Mouse (Mus musculus): ENCODE data around the gene Hdac11. TPM values are rescaled to one million over a fixed set of nuclear protein-coding genes. Genes with fewer than 3 reads are reported as not detected.
A peak's percentile ranks its signal among the peaks of the same experiment; 100 is the strongest.

Gene Hdac11
- polyA plus RNA-seq, 1 experiment, result 1.5 TPM

GRCm38 (mm10) chr6:91212571-91212970 lies 56.1 kb downstream of the Hdac11 start:
- Histone ChIP-seq H3K4me1 (ENCODE audit: control insufficient read depth) (peaks cover 2% of the 10 kb centered on the region; the same call in 1 of the 2 replicates), H3K27me3 (ENCODE audit: control insufficient read depth) (peaks cover 36% of the 10 kb centered on the region), H3K4me3 (replicated peaks) (peak overlapping the region; percentile 10), H3K36me3 (ENCODE audit: control insufficient read depth) (no peaks in the 10 kb centered on the region), H3K9me3 (ENCODE audit: control insufficient read depth, low read length) (no peaks in the 10 kb centered on the region)
- TF ChIP-seq GATA1 (IDR thresholded peaks at IDR 0.05; ENCODE audit: low read length) (no peak), TAL1 (IDR thresholded peaks at IDR 0.05; ENCODE audit: low read length) (no peak)

GRCm38 (mm10) chr6:91213287-91214218 lies 57.1 kb downstream of the Hdac11 start:
- Histone ChIP-seq H3K4me3 (replicated peaks) (no peak overlapping the region), H3K36me3 (ENCODE audit: control insufficient read depth) (no peaks in the 10 kb centered on the region), H3K4me1 (ENCODE audit: control insufficient read depth) (peaks cover 2% of the 10 kb centered on the region; the same call in 1 of the 2 replicates), H3K27me3 (ENCODE audit: control insufficient read depth) (peaks cover 36% of the 10 kb centered on the region), H3K9me3 (ENCODE audit: control insufficient read depth, low read length) (no peaks in the 10 kb centered on the region)
- no peak for TF ChIP-seq TAL1 (IDR thresholded peaks at IDR 0.05; ENCODE audit: low read length)

DNA sequence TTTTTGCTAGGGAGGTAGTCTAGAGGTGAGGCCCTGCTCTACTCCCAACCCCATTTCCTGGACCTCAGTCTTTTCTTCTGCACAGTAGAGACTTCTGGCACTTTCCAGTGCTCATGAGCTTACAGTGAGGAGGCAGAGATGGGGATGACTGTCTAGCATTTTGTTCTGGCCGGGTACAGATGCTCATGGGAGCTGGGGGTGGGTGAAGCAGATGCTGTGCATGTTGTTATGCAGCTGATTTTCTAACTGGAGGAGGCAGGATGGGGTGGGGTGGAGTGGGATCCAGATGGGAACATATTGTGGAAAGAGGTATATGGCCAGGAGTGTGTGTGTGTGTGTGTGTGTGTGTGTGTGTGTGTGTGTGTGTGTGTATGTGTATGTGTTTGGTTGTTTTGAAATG lies 59.0 kb downstream of the Hdac11 start:
- Histone ChIP-seq H3K27me3 (ENCODE audit: control insufficient read depth) (peaks cover 35% of the 10 kb centered on the region), H3K4me3 (replicated peaks) (no peak overlapping the region), H3K9me3 (ENCODE audit: control insufficient read depth, low read length) (no peaks in the 10 kb centered on the region), H3K4me1 (ENCODE audit: control insufficient read depth) (peaks cover 2% of the 10 kb centered on the region; the same call in 1 of the 2 replicates), H3K36me3 (ENCODE audit: control insufficient read depth) (no peaks in the 10 kb centered on the region)
- TF ChIP-seq GATA1 (IDR thresholded peaks at IDR 0.05; ENCODE audit: low read length), result no peak
- TF ChIP-seq TAL1 (IDR thresholded peaks at IDR 0.05; ENCODE audit: low read length), result no peak

- H3K9me3 ChIP-seq (ENCODE audit: control insufficient read depth, low read length), result no peaks in the 10 kb centered on the region
- H3K4me3 ChIP-seq (replicated peaks), result no peak overlapping the region
- no peaks in the 10 kb centered on the region for H3K36me3 ChIP-seq (ENCODE audit: control insufficient read depth)
- no peaks in the 10 kb centered on the region for H3K4me1 ChIP-seq (ENCODE audit: control insufficient read depth)
- TF ChIP-seq TAL1 (IDR thresholded peaks at IDR 0.05; ENCODE audit: low read length) (no peak), GATA1 (IDR thresholded peaks at IDR 0.05; ENCODE audit: low read length) (no peak)
- peaks cover 8% of the 10 kb centered on the region for H3K27me3 ChIP-seq (ENCODE audit: control insufficient read depth)
These were observed 62.0 kb downstream of the Hdac11 start for GRCm38 (mm10) chr6:91218445-91218844.

GRCm38 (mm10) chr6:91218871-91219270 lies 62.4 kb downstream of the Hdac11 start:
- H3K9me3 ChIP-seq (ENCODE audit: control insufficient read depth, low read length), result no peaks in the 10 kb centered on the region

DNA sequence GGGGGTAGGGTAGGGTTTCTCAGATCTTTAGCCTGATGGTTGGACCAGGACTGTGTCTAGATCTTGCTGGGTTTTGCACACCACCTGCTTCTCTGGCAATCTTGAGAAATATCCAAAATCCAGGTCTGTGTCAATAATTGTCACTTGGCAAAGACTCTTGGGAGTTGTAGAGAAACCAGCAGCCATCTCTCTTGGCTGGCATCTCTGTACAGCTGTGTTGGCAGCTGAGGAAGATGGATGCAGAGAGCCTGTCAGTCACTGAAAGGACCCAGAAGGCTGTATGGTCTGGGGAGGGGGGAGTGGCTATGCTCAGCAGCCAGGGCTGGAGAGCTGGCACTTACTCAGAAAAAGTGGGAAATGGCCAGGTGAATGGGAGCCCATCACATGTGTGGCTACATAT lies 63.6 kb downstream of the Hdac11 start:
- Histone ChIP-seq H3K36me3 (ENCODE audit: control insufficient read depth) (no peaks in the 10 kb centered on the region), H3K9me3 (ENCODE audit: control insufficient read depth, low read length) (no peaks in the 10 kb centered on the region), H3K27me3 (ENCODE audit: control insufficient read depth) (no peaks in the 10 kb centered on the region), H3K4me3 (replicated peaks) (no peak overlapping the region), H3K4me1 (ENCODE audit: control insufficient read depth) (no peaks in the 10 kb centered on the region)
- TF ChIP-seq GATA1 (IDR thresholded peaks at IDR 0.05; ENCODE audit: low read length) (no peak), TAL1 (IDR thresholded peaks at IDR 0.05; ENCODE audit: low read length) (no peak)

More at GRCm38 (mm10) chr6:91218871-91219270, 62.4 kb downstream of the Hdac11 start:
- H3K27me3 ChIP-seq (ENCODE audit: control insufficient read depth), result peaks cover 4% of the 10 kb centered on the region; the same call in 1 of the 2 replicates
- no peaks in the 10 kb centered on the region for H3K4me1 ChIP-seq (ENCODE audit: control insufficient read depth)
- TF ChIP-seq GATA1 (IDR thresholded peaks at IDR 0.05; ENCODE audit: low read length) (no peak), TAL1 (IDR thresholded peaks at IDR 0.05; ENCODE audit: low read length) (no peak)
- H3K4me3 ChIP-seq (replicated peaks), result no peak overlapping the region
- H3K36me3 ChIP-seq (ENCODE audit: control insufficient read depth), result no peaks in the 10 kb centered on the region

DNA sequence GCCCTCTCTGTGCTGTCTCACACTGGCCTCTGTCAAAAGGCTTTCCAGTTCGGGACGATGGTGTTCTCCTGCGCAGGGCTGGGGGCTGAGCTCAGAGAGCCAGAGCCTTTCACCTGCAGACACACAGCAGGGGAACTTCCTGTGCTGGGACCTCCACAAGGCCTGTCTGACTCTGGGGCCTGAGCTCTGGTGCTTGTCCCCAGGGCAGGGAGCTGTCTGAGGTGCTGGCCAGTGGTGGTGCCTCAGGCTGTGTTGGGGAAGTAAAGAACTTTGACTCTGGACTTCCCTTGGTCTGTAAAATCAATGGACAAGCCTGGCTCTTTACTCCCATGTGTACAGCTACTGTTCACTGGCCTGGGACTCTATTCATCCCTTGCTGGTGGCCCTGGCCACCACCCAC lies 64.6 kb downstream of the Hdac11 start:
- no peak overlapping the region for H3K4me3 ChIP-seq (replicated peaks)
- TF ChIP-seq TAL1 (IDR thresholded peaks at IDR 0.05; ENCODE audit: low read length) (no peak), GATA1 (IDR thresholded peaks at IDR 0.05; ENCODE audit: low read length) (no peak)
- no peaks in the 10 kb centered on the region for H3K27me3 ChIP-seq (ENCODE audit: control insufficient read depth)
- H3K36me3 ChIP-seq (ENCODE audit: control insufficient read depth), result no peaks in the 10 kb centered on the region
- no peaks in the 10 kb centered on the region for H3K9me3 ChIP-seq (ENCODE audit: control insufficient read depth, low read length)
- H3K4me1 ChIP-seq (ENCODE audit: control insufficient read depth), result no peaks in the 10 kb centered on the region

DNA sequence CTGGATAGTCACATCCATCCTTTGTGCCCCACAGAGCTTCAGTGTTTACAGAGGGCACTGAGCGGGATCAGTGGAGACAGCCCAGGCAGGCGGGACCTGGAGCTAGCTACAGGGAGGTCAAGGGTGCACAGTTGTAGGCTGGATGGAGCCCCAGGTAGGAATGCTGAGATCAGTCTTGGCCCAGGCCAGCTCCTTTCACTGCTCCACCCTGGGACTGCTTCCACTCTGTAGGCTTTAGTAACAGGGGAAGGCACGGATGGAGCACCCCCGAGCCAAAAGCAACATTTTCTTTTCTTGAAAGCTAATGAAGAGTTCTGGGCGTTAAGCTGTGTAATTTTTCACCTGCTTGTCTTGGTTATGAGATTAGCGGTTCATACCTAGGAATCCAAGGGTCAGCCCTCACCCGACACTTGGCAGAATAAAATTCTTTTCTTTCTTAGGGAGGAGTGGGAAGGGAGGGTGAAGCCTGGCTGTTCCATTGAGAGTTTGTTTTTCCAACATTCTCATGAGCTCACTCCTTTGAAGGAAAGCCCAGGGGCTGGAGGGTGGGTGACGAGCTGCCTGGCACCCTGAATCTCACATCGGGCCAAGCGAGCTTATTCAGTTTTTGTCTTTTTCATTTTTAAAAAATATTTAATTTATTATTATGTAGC lies 66.4 kb downstream of the Hdac11 start:
- TF ChIP-seq TAL1 (IDR thresholded peaks at IDR 0.05; ENCODE audit: low read length) (no peak), GATA1 (IDR thresholded peaks at IDR 0.05; ENCODE audit: low read length) (no peak)
- H3K4me3 ChIP-seq (replicated peaks), result no peak overlapping the region
- no peaks in the 10 kb centered on the region for H3K4me1 ChIP-seq (ENCODE audit: control insufficient read depth)
- no peaks in the 10 kb centered on the region for H3K36me3 ChIP-seq (ENCODE audit: control insufficient read depth)
- H3K9me3 ChIP-seq (ENCODE audit: control insufficient read depth, low read length), result no peaks in the 10 kb centered on the region
- H3K27me3 ChIP-seq (ENCODE audit: control insufficient read depth), result no peaks in the 10 kb centered on the region

Other genes with a start within 250 kb of the Hdac11 start
- 9.7 and 10.6 TPM in 2 replicates for gene Iqsec1, start 168.0 kb upstream of the Hdac11 start, polyA plus RNA-seq (2012)
- 15.1 and 24.6 TPM in 2 replicates for gene Nup210, start 39.8 kb upstream of the Hdac11 start, polyA plus RNA-seq (2012)
- 0.07 TPM in 1 of 2 replicates, not detected in the other for gene Fbln2, start 55.8 kb downstream of the Hdac11 start, polyA plus RNA-seq (2012)